Mouse (Mus musculus) left cerebral cortex, postnatal 14 days (tissue): ENCODE results near the gene Kctd2. TPM values are rescaled to one million over a fixed set of nuclear protein-coding genes. Genes with fewer than 3 reads are reported as not detected.
"Not testable (repeated sequence)": the region's sequence is repeated elsewhere in the genome, so short reads cannot be mapped to it uniquely, and the experiment has no call there.

Source experiments
- DNase-seq, 2 experiments: peaks; one replicate each; pipeline ENCODE4 v3.0.0; 2021 to 2022; ENCODE audit warnings: low spot score in 2 of 2, mixed read lengths in 1 of 2
- intact Hi-C: fragments of 180-260 bp; cut with DNase I; formaldehyde crosslinking; loops from one replicate; pipeline ENCODE4 v1.15.1; 2025
- microRNA-seq, 2 experiments: library from miRNA; unstranded; fragments of <30 nt; microRNA quantifications; one replicate each; pipeline ENCODE4 v1.2.0; 2022
- total RNA-seq, 2 experiments: library from RNA; stranded (reverse); gene quantifications; 2 replicates each; pipeline ENCODE4 v1.2.3; 2021

Kctd2 gene
- total RNA-seq, 2 experiments from 2014 or later: 65.5 to 66.2 TPM

GRCm38 (mm10) chr11:115460976-115461375, 41.0 kb downstream of the Kctd2 start:
- intact Hi-C loops: no loop called here
- no peak for DNase-seq

- intact Hi-C loops: no loop called here
- DNase-seq: no peak
Observed at GRCm38 (mm10) chr11:115461846-115462242, 41.9 kb downstream of the Kctd2 start.

DNA sequence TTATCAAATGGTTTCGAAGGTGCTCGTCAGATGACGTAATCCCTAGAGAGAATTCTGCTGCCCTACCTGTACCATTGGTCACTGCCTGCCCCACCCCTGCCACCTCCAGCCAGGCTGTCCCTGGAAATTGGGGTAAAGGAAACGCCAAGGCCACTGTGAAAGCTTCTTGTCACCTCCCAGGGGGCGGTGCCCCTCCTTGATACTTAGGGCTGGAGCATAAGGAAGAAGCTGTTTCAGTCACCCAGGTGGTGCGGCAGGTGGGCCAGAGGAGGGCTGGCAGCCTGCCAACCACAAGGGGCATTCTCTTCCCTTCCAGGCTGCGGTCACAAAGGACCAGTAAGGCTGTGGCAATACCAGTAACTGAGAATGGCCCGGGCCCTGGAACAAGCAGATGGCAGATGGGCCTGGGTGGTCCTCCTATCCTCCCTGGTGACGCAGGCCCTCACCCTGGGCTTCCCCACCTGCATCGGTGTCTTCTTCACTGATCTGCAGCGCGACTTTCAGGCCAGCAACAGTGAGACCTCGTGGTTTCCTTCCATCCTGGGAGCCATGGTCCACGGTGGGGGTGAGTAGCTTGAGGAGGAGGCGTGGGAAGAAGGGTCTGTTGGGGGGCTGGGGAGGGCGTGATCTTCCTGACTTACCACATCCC, 42.4 kb downstream of the Kctd2 start, which contains the start of gene Slc16a5:
Slc16a5 (plus strand) TSS at position 232 of the 649 bp plus-strand sequence.
- no peak for DNase-seq
- intact Hi-C loops: no loop called here

DNA sequence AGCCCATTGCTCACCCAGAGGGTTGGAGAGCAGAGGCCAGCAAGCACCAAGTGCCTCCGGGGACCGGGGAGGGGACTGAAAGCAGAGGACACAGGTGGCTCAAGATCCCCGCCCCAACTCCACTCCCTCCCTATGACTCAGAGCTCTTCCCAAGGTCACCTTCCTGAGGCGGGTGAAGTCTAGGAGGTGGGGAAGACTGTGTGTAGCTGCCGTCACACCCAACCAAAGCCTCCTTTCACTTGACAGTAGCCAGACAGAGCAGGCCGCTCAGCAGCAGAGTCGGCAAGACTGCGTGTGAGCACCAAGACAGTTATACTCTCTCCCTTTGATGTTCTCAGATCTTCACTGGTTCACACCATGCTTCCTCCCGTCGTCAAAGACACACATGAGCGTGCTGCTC, 43.5 kb downstream of the Kctd2 start:
- intact Hi-C loops: no loop called here
- DNase-seq: no peak

- intact Hi-C loops: no loop called here
- DNase-seq: no peak
Observed at GRCm38 (mm10) chr11:115464851-115465250, 44.9 kb downstream of the Kctd2 start.

DNA sequence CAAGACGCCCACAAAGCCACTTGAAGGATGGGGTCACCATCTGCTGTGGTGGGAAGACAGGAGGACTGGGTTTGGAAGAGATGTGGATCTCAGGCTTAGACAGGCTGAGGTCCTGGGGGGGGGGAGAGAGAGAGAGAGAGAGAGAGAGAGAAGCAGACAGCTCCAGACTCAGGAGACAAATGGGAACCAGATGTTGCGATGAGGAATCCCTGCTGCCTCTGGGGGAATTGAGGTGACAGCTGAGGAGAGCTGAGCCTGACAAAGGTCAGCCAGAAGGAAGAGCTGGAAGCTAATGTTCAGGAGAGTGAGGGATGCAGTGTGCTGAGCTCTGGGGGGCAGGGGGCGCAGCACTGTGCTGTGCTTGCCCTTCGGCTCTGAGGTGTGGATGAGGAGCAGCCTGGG, 47.3 kb downstream of the Kctd2 start:
- no peak for DNase-seq
- intact Hi-C loops: no loop called here

DNA sequence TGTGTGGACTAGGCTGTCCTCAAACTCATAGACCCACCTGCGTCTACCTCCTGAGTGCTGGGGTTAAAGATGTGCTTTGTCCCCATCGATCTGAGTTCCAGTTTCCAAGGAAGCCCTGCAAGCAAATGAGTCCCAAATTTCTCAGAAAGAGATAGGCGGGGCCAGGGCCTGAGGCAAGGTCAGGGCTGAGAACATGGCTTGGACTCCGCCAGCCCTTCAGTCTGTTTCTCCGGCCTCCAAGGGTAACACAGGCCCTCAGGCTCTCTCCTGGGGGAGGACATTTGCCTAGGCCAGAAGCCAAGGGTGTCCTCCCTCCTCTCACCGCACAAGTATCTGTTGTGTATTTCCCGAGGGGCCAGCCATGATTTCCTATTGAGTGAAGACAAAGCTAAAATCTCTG, 52.3 kb downstream of the Kctd2 start:
- no peak for DNase-seq
- intact Hi-C loops: loop anchor here (2.0 kb wide), 1 partner anchor 113 kb away; no protein-coding TSS in a partner anchor

GRCm38 (mm10) chr11:115473626-115474275, 53.8 kb downstream of the Kctd2 start:
- DNase-seq: peak; percentile 98 to 99
- intact Hi-C loops: loop anchor here (2.0 kb wide), 3 partner anchors 45 to 115 kb away; partner anchors contain the start of gene Kctd2

DNA sequence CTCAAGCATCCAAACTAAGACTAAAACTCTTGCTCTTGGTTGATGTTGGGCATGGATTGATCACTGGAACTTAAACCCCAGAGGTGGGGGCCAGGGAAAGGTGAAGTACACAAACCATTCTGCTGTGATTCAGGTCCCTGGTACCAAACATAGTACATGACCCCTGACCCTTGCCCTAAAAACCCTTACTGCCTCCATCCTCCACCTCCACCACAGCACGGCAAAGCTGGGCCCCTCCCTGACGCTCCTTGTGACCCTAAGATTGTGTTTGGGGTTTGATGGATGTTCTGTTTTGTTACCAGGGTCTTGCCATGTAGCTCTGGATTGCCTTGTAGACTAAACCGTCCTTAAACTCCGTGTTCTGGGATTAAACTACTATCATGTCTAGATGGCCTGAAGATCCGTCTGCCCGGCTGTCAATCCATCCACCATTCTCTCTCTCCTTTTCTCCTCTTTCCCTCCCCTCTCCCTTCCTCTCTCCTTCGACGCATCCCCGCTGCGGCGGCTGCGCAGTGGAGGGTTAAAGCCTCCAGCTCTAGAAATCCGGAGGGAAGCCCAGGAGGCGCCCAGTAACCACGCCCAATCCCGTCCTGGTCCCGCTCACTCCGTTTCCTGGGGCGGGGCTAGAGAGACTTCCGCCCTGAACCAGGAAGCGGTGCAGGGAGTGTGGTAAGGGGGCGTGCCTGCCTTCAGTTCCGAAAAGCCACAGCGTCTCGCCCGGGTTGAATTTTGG, 55.3 kb downstream of the Kctd2 start, which contains the start of gene Armc7:
Armc7 (plus strand) TSS at position 643 of the 733 bp plus-strand sequence.
- DNase-seq: peak; percentile 94
- intact Hi-C loops: loop anchor here (2.0 kb wide), 2 partner anchors 46 to 54 kb away; partner anchors contain the start of gene Kctd2

DNA sequence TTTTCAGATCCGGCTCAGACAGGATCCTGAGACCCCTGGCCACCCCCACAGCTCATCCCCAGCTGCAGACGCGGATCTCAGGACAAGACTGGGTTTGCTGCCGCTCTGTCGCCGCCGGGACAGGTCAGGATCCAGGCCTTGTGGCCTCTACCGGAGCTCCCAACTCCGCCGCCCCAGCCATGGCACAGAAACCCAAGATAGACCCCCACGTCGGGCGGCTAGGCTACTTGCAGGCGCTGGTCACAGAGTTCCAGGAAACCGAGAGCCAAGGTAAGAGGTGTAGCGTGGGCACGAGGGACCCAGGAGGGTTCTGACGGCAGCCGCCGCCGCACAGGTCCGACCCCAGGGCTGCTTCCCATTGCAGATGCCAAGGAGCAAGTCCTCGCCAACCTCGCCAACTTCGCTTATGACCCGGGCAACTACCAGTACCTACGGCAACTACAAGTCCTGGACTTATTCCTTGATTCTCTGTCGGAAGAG, 55.9 kb downstream of the Kctd2 start:
- intact Hi-C loops: loop anchor here (2.0 kb wide), 2 partner anchors 47 to 55 kb away; partner anchors contain the start of gene Kctd2
- DNase-seq: no peak

GRCm38 (mm10) chr11:115476630-115477029, 56.7 kb downstream of the Kctd2 start:
- intact Hi-C loops, DNase-seq: not testable (repeated sequence)

DNA sequence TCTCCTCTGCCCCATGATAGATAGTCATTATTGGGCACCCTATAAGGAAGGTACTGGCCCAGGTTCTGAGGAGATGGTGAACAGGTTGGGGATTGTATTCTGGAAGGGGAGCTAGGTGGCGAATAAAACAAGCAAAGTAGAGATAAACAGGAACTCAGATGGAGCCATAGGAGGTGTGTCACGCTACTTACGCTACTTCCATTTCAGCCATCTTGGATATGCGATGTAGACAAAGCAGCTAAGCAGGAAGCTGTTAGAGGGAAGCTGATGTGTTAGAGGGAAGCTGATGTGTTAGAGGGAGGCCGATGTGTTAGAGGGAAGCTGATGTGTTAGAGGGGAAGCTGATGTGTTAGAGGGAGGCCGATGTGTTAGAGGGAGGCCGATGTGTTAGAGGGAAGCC, 57.5 kb downstream of the Kctd2 start:
- intact Hi-C loops, DNase-seq: not testable (repeated sequence)

DNA sequence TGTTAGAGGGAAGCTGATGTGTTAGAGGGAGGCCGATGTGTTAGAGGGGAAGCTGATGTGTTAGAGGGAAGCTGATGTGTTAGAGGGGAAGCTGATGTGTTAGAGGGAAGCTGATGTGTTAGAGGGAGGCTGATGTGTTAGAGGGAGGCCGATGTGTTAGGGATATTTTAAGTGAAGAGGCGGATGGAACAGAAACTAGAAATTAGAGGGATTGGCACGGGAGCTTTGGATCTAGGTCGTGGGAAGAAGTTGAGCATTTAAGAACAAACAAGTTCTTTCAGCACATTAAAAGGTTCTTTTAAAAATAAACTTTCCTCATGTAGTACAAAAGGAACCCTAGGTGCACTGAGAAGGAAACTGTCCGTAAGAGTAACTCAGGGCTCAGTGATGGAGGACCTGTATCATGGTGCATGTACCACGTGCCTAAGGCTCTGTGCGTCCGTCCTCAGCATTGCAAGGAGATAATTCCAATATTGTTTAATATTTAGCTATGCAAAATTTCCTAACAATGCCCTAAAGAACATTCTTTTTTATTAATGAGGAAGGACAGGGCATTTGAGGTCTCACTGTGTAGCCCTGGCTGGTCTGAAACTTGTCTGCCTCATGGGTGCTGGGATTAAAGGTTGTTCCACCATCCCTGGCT, 58.5 kb downstream of the Kctd2 start:
- intact Hi-C loops: no loop called here
- DNase-seq: no peak

Small RNA genes within 50 kb of the gene (microRNA-seq; reads per million reads assigned to microRNA genes)
- 0.26 to 0.67 reads per million in 2 experiments for gene Mir3968

Other genes starting within 250 kb of the Kctd2 start
- gene Tmem104, start 232.6 kb upstream of the Kctd2 start, total RNA-seq: 10 to 100 TPM; 15.1 to 18.7 TPM
- gene Nat9, start 232.3 kb upstream of the Kctd2 start, total RNA-seq: 10 to 100 TPM; 16.1 to 16.3 TPM
- 10 to 100 TPM; 39.9 TPM for gene Grin2c, start 152.9 kb upstream of the Kctd2 start, total RNA-seq
- gene Fdxr, start 143.1 kb upstream of the Kctd2 start, total RNA-seq: 10 to 100 TPM; 19.6 to 20.8 TPM
- gene Fads6, start 122.5 kb upstream of the Kctd2 start, total RNA-seq: 1 to 10 TPM; 7.2 to 7.5 TPM
- gene Otop2, start 113.0 kb upstream of the Kctd2 start, total RNA-seq: under 1 TPM in 1 of 2 experiments, not detected in 1; 0.38 TPM
- under 1 TPM; 0.33 to 0.44 TPM for gene Ush1g, start 98.1 kb upstream of the Kctd2 start, total RNA-seq
- gene Otop3, start 85.4 kb upstream of the Kctd2 start, total RNA-seq: not detected
- 100 to 1,000 TPM in 1 of 2 experiments, 10 to 100 TPM in 1; 98.7 to 101 TPM for gene Hid1, start 52.4 kb upstream of the Kctd2 start, total RNA-seq
- gene Cdr2l, start 38.2 kb upstream of the Kctd2 start, total RNA-seq: 10 to 100 TPM; 15.4 to 17.0 TPM
- 100 to 1,000 TPM; 101 to 112 TPM for gene Mrpl58, start 16.4 kb upstream of the Kctd2 start, total RNA-seq
- gene Atp5h, start 166 bp upstream of the Kctd2 start, total RNA-seq: 100 to 1,000 TPM; 423 to 448 TPM
- not detected for gene Trim80, start 20.4 kb downstream of the Kctd2 start, total RNA-seq
- gene Slc16a5, start 42.3 kb downstream of the Kctd2 start, total RNA-seq: under 1 TPM in 1 of 2 experiments, not detected in 1; 0.15 TPM
- gene Armc7, start 55.5 kb downstream of the Kctd2 start, total RNA-seq: 10 to 100 TPM in 1 of 2 experiments, 1 to 10 TPM in 1; 9.7 to 10.1 TPM
- 10 to 100 TPM; 75.9 TPM for gene Nt5c, start 71.7 kb downstream of the Kctd2 start, total RNA-seq
- 100 to 1,000 TPM; 206 TPM for gene Jpt1, start 94.3 kb downstream of the Kctd2 start, total RNA-seq
- 100 to 1,000 TPM; 338 to 354 TPM for gene Sumo2, start 116.1 kb downstream of the Kctd2 start, total RNA-seq
- 10 to 100 TPM; 39.6 to 47.4 TPM for gene Nup85, start 144.3 kb downstream of the Kctd2 start, total RNA-seq
- 10 to 100 TPM; 47.4 to 49.8 TPM for gene Mrps7, start 183.8 kb downstream of the Kctd2 start, total RNA-seq
- 10 to 100 TPM; 68.3 to 75.5 TPM for gene Gga3, start 183.9 kb downstream of the Kctd2 start, total RNA-seq
- 10 to 100 TPM; 14.8 to 17.4 TPM for gene Mif4gd, start 192.8 kb downstream of the Kctd2 start, total RNA-seq
- 10 to 100 TPM; 55.1 to 58.1 TPM for gene Slc25a19, start 208.2 kb downstream of the Kctd2 start, total RNA-seq